Mouse (Mus musculus) olfactory bulb, adult 2 months (tissue): Measurements from ENCODE around the gene Mab21l3.

Source experiments
- CTCF ChIP-seq: fragments of 200-500 bp; IDR thresholded peaks from 2 replicates; pipeline ENCODE4 v1.5.1; 2012; ENCODE audit warnings: low read depth, mild to moderate bottlenecking, low read length, moderate library complexity; ENCODE audit not compliant: insufficient read depth
- POLR2A ChIP-seq: fragments of 200-500 bp; IDR thresholded peaks from 2 replicates; pipeline ENCODE4 v1.6.1; 2012; ENCODE audit warnings: mild to moderate bottlenecking, low read depth, low read length, moderate library complexity; ENCODE audit not compliant: insufficient read depth

GRCm38 (mm10) chr3:101836532-101836931 lies 12.2 kb downstream of the Mab21l3 start:
- TF ChIP-seq POLR2A (no peak), CTCF (no peak)
